Mouse (Mus musculus): ENCODE results near the gene Hddc3. TPM values are rescaled to one million over a fixed set of nuclear protein-coding genes. Genes with fewer than 3 reads are reported as not detected.

Hddc3 gene
- total and polyA plus RNA-seq, 2 experiments from 2014 or later, result 16.8 to 36.7 TPM

DNA sequence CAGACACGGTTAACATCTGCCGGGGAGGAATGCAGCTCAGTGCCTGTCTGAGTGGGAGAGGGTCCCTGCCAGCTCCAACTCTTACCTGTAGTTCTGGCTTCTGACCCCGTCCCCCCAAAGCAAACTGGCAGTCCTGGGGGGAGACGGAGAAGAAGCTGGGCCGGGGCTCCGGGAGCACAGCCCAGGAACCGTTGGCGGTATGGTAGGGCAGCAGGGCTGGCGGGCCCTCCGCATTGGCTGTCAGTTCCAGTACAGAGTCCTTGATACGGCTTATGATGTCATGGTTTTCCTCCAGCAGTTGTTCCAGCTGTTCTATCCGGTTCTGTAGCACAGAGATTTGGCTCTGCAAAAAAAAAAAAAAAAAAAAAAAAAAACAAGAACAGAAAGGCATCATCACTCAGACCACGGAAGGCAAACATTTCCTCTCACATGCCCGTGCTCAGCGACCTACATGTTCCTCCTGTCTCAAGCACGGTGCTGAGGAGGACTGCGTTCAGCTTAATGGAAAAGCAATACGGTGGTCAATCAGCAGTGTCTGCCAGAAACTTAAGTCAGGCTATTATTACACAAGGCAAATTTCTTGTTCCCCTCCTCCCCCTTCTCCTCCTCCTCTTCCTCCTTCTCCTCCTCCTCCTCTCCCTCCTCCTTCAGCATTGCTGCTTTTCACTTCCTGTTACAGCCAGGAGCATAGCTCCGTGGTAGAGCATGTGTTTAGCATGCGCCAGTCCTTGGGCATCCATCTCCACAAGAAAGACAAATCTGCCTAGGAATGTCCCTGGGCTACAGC lies 25.9 kb downstream of the Hddc3 start:
- ATAC-seq (ENCODE audit: low FRiP score), result no peak
- peak overlapping the region; percentile 76 for H3K4me2 ChIP-seq (ENCODE audit: low read depth, low read length, poor library complexity, severe bottlenecking)
- no peak for DNase-seq (ENCODE audit: low spot score)
- no peak for TF ChIP-seq CTCF (IDR thresholded peaks at IDR 0.05)
- H3K4me1 ChIP-seq (ENCODE audit: insufficient read depth, low read length), result peaks cover 3% of the 10 kb centered on the region; the same call in 1 of the 2 replicates
- peak overlapping the region; percentile 92; the same call in 1 of the 2 replicates for H3K4me3 ChIP-seq (ENCODE audit: low read depth, low read length)
- 82% methylated on average over 20 of the region's 20 CpGs for whole genome bisulfite sequencing
- H3K27ac ChIP-seq (ENCODE audit: low read depth, low read length), result no peak overlapping the region
- H3K36me3 ChIP-seq (ENCODE audit: insufficient read depth, low read length), result peaks cover 35% of the 10 kb centered on the region
- no peaks in the 10 kb centered on the region for H3K9me3 ChIP-seq (ENCODE audit: low read length)
- no peaks in the 10 kb centered on the region for H3K27me3 ChIP-seq (ENCODE audit: insufficient read depth, low read length)
- H3K9ac ChIP-seq (replicated peaks; ENCODE audit: low read length, poor library complexity, severe bottlenecking), result no peak overlapping the region

DNA sequence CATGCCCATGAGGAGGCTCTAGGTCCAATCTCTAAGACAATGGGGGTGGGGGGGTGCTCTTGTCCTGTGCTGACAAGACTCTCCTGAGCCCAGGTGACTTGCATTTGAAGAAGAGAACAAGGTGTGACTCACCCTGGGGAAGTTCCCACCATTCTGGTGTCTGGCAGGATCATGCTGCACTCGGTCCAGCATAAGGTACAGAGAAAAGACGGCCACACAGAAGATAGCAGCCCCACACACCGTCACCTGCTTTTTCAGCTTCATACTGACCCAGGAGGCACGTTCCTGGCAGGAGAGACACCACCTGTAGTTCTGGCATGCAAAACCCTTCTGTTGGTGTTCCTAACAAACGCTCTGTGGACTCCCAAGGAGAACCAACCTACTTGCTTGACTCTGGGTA lies 26.6 kb downstream of the Hddc3 start:
- Histone ChIP-seq H3K4me3 (ENCODE audit: low read depth, low read length) (peak overlapping the region; percentile 92), H3K4me1 (ENCODE audit: insufficient read depth, low read length) (peaks cover 3% of the 10 kb centered on the region; the same call in 1 of the 2 replicates), H3K36me3 (ENCODE audit: insufficient read depth, low read length) (peaks cover 29% of the 10 kb centered on the region), H3K27me3 (ENCODE audit: insufficient read depth, low read length) (no peaks in the 10 kb centered on the region), H3K27ac (ENCODE audit: low read depth, low read length) (no peak overlapping the region), H3K9me3 (ENCODE audit: low read length) (no peaks in the 10 kb centered on the region), H3K9ac (replicated peaks; ENCODE audit: low read length, poor library complexity, severe bottlenecking) (0 out of 2 replicates have a peak overlapping the region, but pooled peaks have one; percentile 96), H3K4me2 (ENCODE audit: low read depth, low read length, poor library complexity, severe bottlenecking) (peak overlapping the region; percentile 76)
- no peak for ATAC-seq (ENCODE audit: low FRiP score)
- WGBS, result 71% methylated on average over 5 of the region's 5 CpGs
- TF ChIP-seq CTCF (IDR thresholded peaks at IDR 0.05), result no peak
- no peak for DNase-seq (ENCODE audit: low spot score)

- Histone ChIP-seq H3K27ac (ENCODE audit: low read depth, low read length) (peak overlapping the region; percentile 81; the same call in 1 of the 2 replicates), H3K27me3 (ENCODE audit: insufficient read depth, low read length) (no peaks in the 10 kb centered on the region), H3K9me3 (ENCODE audit: low read length) (no peaks in the 10 kb centered on the region), H3K4me2 (ENCODE audit: low read depth, low read length, poor library complexity, severe bottlenecking) (peak overlapping the region; percentile 76), H3K4me1 (ENCODE audit: insufficient read depth, low read length) (peaks cover 3% of the 10 kb centered on the region; the same call in 1 of the 2 replicates), H3K4me3 (ENCODE audit: low read depth, low read length) (peak overlapping the region; percentile 92), H3K36me3 (ENCODE audit: insufficient read depth, low read length) (peaks cover 25% of the 10 kb centered on the region), H3K9ac (replicated peaks; ENCODE audit: low read length, poor library complexity, severe bottlenecking) (peak overlapping the region; percentile 96)
- ATAC-seq (ENCODE audit: low FRiP score) (no peak), DNase-seq (ENCODE audit: low spot score) (no peak)
- WGBS, result 45% methylated on average over 4 of the region's 4 CpGs
- TF ChIP-seq CTCF (IDR thresholded peaks at IDR 0.05), result no peak
Observed at GRCm38 (mm10) chr7:80369967-80370431, 27.1 kb downstream of the Hddc3 start.

DNA sequence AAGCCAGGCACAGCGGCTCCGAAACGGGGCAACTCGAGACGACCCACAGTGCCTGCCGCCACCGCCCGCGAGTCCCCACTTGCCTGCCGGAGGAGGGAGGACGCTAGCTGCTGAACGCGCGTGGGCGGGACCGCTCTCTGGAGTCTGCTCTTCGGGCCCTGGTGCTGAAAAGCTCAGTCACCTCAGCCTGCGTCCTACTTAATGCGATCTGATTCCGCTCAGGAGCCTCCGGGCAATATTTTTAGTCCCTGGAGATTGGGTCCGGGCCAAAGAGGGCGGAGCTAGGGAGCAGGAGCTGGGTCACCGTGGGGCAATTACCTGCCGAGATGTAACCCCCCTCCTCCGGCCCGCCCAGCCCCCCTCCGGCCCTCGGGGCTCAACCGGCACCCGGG lies 27.7 kb downstream of the Hddc3 start:
- ATAC-seq (ENCODE audit: low FRiP score) (peak; percentile 61), DNase-seq (ENCODE audit: low spot score) (peak; percentile 64)
- Histone ChIP-seq H3K36me3 (ENCODE audit: insufficient read depth, low read length) (peaks cover 25% of the 10 kb centered on the region), H3K9ac (replicated peaks; ENCODE audit: low read length, poor library complexity, severe bottlenecking) (peak overlapping the region; percentile 96), H3K27me3 (ENCODE audit: insufficient read depth, low read length) (no peaks in the 10 kb centered on the region), H3K4me2 (ENCODE audit: low read depth, low read length, poor library complexity, severe bottlenecking) (peak overlapping the region; percentile 76), H3K9me3 (ENCODE audit: low read length) (no peaks in the 10 kb centered on the region), H3K4me3 (ENCODE audit: low read depth, low read length) (peak overlapping the region; percentile 92), H3K4me1 (ENCODE audit: insufficient read depth, low read length) (peaks cover 3% of the 10 kb centered on the region; the same call in 1 of the 2 replicates), H3K27ac (ENCODE audit: low read depth, low read length) (peak overlapping the region; percentile 81)
- WGBS, result under 1% methylated on average over 30 of the region's 31 CpGs
- TF ChIP-seq CTCF (IDR thresholded peaks at IDR 0.05), result no peak

DNA sequence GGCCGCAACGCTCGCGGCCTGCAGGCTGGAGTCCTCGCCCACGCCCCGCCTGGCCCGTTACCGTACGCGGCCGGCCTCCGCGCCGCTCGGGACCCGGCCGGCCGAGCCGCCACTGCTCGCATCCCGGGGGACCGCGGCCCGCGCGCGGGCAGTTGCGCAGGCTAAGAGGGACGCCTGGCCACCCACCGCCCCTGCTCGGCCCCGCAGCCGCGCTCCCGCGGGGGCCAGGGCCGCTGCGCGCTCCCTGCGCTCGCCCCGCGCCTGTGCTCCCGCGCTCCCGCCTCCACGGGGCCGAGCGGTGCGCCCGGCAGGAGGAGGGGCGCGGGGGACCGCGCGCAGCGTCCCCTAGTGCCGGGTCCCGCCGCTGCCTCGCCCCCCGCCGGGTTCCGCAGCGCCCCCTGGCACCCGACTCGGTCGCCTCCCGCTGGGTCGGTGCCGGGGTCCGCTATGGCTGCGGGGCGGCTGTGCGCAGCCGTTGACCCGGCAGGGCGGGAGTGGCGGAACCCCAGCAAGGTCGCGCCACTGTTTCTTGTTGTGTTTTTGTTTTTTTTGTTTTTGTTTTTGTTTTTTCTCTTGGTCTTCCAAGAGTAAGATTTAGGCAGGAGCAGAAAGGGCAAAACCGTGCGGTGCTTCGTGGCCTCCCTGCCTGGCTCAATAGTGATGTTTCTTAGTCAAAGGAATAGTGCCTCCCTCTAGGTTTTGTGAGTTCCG lies 28.3 kb downstream of the Hddc3 start, which contains the start of gene Man2a2:
Gene Man2a2, minus strand, starts transcription at position 335 of the 711 bp plus-strand sequence.
- peak within 1 kb of the TSS; percentile 81 for H3K27ac ChIP-seq (ENCODE audit: low read depth, low read length)
- peak; percentile 83 for ATAC-seq (ENCODE audit: low FRiP score)
- peak within 1 kb of the TSS; percentile 96 for H3K9ac ChIP-seq (replicated peaks; ENCODE audit: low read length, poor library complexity, severe bottlenecking)
- TF ChIP-seq CTCF (IDR thresholded peaks at IDR 0.05), result peak; percentile 69
- peaks cover 8% of the 10 kb centered on the region; the same call in 1 of the 2 replicates for H3K4me1 ChIP-seq (ENCODE audit: insufficient read depth, low read length)
- 1% methylated on average over 35 of the region's 86 CpGs for WGBS
- peak; percentile 85 for DNase-seq (ENCODE audit: low spot score)
- peaks cover 23% of the 10 kb centered on the region for H3K36me3 ChIP-seq (ENCODE audit: insufficient read depth, low read length)
- no peaks in the 10 kb centered on the region for H3K27me3 ChIP-seq (ENCODE audit: insufficient read depth, low read length)
- H3K4me3 ChIP-seq (ENCODE audit: low read depth, low read length), result peak within 1 kb of the TSS; percentile 92
- H3K9me3 ChIP-seq (ENCODE audit: low read length), result no peaks in the 10 kb centered on the region
- peak within 1 kb of the TSS; percentile 76 for H3K4me2 ChIP-seq (ENCODE audit: low read depth, low read length, poor library complexity, severe bottlenecking)
